8 mouse cellular contexts compared by ENCODE assay signal in the genomic region with DNA sequence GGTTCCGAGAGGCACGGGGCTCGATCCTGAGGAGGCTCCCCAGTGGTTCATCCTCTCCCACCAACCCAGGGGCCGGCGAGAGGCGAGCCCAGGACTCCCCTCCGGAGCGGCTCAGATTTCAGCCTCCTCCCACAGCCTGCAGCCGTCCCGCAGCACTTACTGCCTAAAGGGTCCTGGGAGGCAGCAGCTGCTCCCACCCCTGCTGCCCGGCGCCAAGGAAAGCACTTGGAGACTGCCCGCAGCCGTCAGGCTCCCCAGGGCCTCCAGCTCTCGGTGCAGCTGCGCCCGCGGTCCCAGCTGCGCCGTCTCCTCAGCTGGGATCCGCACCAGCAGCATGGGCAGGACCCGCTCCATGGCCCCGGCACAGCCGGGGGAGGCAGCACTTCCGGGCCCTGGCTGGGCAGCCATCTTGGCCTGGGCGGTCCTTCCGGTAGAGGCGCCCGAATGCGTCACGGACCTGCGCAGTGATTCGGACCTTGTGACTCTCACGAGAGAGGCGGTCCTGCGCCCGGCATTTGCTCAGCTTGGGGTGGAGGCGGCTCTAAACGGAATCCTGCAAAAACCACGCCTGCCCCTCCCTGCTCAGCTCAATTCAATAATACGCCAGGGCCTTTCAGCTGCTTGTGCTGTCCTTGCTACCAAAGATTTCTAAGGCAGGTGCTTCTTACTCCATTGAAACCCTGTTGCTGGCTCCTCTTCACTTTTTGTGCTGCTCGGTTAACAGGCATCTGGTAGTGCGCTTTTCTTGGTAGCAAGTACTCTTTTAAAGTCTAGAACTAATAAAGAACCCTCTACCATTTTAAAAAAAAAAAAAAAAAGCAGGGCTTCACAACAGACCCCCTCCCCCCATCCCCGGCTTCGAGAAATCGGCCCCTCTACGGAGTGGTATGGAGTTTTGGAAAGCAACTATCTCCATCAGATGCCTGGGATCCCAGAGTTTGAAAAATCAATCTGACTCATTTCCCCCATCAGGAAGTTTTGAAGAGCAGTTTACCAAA. TPM values are rescaled to one million over a fixed set of nuclear protein-coding genes. Genes with fewer than 3 reads are reported as not detected.
DNase-seq lines count a peak whose midpoint lies in the region; ATAC-seq lines count a peak whose summit lies in the region.

Gene Spg11, minus strand, starts transcription at position 426 of the 998 bp plus-strand sequence.

- peak; percentile 99 for ATAC-seq in inflammation-experienced regulatory T-cells, adult 6 months
- ATAC-seq in megakaryocyte-erythroid progenitor cell, adult 5-6 weeks (replicated peaks; ENCODE audit: low FRiP score, low TSS enrichment, poor library complexity, severe bottlenecking), result peak; percentile 99

- DNase-seq in adrenal gland, adult (ENCODE audit: inconsistent age in 2 of 2, low spot score in 1 of 2), result peak; percentile 99
- DNase-seq in embryo, embryonic 10.5 days (ENCODE audit: low spot score), result peak; percentile 98
- peak; percentile 98 for DNase-seq in gastrocnemius, postnatal 14 days
- DNase-seq in left cerebral cortex, postnatal 10 days (ENCODE audit: extremely low spot score in 1 of 2, low spot score in 2 of 2), result peak; percentile 96 to 98
- peak; percentile 98 for DNase-seq in right cerebral cortex, postnatal 25 days
- DNase-seq in urinary bladder, postnatal 4 days (ENCODE audit: low spot score in 2 of 2), result peak; percentile 97

- intact Hi-C loops in gastrocnemius, postnatal 14 days (cut with DNase I; ENCODE audit: low total_unique reads), result loop anchor here (5.0 kb wide), 1 partner anchor 39 kb away; no protein-coding TSS in a partner anchor
- intact Hi-C loops in left cerebral cortex, postnatal 10 days (cut with DNase I), result no loop called here

RNA-seq across cellular contexts. Expression of gene Spg11, which starts in this region (rescaled TPM):
- 1 to 10 TPM; 6.3 to 6.4 TPM for total RNA-seq in gastrocnemius, postnatal 14 days (2021)
- 1 to 10 TPM; 5.6 to 6.8 (median 6.3) TPM for polyA plus RNA-seq in inflammation-experienced regulatory T-cells, adult 6 months (2017; shearing (Covaris generic))
- 10 to 100 TPM; 19.8 to 20.4 TPM for total RNA-seq in left cerebral cortex, postnatal 10 days (2021)
- 9.8 and 13.1 TPM in 2 replicates for total RNA-seq in megakaryocyte-erythroid progenitor cell, adult 5-6 weeks (2014; fragmentation: Nextera tagmentation)
- 9.8 and 11.7 TPM in 2 replicates for total RNA-seq in megakaryocyte-erythroid progenitor cell, adult 5-6 weeks (2017)

Comparison
In these comparisons a context has a peak if more than half of its experiments do, and no peak if none do; other contexts are left out.
1. Peak in every context shown above with its lines: DNase-seq and ATAC-seq.